Mouse (Mus musculus): ENCODE results near the gene Cypt1. TPM values are rescaled to one million over a fixed set of nuclear protein-coding genes. Genes with fewer than 3 reads are reported as not detected.

Gene Cypt1
- not detected for polyA plus RNA-seq (2014; fragmentation: Illumina TruSeq; extraction: RNeasy Lipid Tissue Mini Kit (QIAGEN cat#74804); ENCODE audit: low read depth, low replicate concordance)

GRCm38 (mm10) chrX:16522569-16522968 is at the start of gene Cypt1:
Gene Cypt1 (plus strand): TSS chrX:16522869.

Other genes with a start within 250 kb of the Cypt1 start
- 14.9 TPM for gene Maoa, start 96.8 kb downstream of the Cypt1 start, polyA plus RNA-seq (2014; fragmentation: Illumina TruSeq; extraction: RNeasy Lipid Tissue Mini Kit (QIAGEN cat#74804); ENCODE audit: low read depth, low replicate concordance)

Measured in liver, adult 10 weeks (tissue).